Mouse (Mus musculus) liver, embryonic 14.5 days (tissue): ENCODE measurements around the gene Dnase1l2.

Experiments used
- CTCF ChIP-seq: IDR thresholded peaks from 2 replicates; pipeline ENCODE4 v1.5.1; 2016; ENCODE audit warnings: antibody characterized with exemption, low read depth, control low read depth
- EP300 ChIP-seq: IDR thresholded peaks from 2 replicates; pipeline ENCODE4 v1.6.1; 2016; ENCODE audit warnings: antibody characterized with exemption, low read depth

DNA sequence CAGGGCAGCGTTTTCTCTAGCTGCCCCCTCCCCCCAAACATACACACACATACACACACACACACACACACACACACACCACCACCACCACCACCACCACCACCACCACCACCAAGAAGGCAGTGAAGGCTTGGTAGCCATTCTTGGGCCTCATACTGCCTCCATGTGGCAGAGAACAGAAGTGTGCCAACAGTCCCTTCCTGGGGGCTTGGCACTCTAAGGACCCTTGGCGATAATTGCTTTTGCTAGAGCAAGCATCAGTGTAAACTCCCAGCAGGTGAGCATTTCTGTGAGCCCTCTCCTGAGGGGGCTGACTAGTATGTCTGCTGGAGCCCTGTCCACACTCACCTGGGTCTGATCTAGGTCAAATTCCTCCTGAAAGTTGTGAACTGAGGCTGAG is 1.8 kb downstream of the Dnase1l2 start:
- peak; percentile 61 for TF ChIP-seq CTCF
- TF ChIP-seq EP300 = no peak
